Mouse (Mus musculus): ENCODE measurements at regions not wholly inside any gene's neighbourhood (a gene's known extent, or its start where the extent isn't known, plus 50 kb on each side); places are given as distances from the start of the nearest gene placed in this dataset.

DNA sequence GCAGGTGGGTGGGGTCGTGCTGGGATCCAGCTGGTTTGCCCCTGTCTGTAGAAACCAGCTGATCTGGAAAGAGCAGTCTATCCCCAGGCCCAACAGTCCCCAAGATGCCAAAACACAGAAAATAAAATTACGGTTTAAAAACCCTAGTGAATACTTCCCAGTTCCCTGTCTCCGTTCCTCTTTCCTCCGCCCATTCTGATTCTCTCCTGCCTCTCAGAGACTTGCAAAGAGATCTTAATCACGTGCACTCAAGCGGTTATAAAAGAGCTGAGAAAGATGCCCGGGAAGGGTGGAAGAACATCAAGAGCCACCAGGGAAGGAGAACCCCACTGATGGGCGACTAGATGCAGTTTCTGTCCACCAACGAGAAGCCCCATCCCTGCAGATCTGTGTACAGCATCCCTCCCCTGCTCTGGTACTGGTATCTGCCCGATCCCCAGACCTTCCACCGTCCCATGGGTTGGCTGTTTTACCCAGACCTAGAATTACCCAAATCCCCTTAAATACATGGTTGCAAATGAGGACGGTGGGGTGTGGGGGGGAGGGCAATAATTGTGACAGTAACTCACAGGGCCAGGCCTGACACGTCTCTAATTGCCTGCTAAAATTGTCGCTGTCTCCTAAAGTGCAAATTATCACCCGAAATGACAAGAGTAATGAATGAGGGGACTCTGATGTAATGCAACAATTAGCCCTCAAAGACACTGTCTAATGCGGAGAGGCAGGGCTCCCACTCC, 202.1 kb downstream of the Cryba4 start:
- 14% methylated on average over 16 of the region's 16 CpGs for WGBS
- H3K27ac ChIP-seq (ENCODE audit: insufficient read depth, low read depth, low read length) = no peak overlapping the region
- peaks cover 17% of the 10 kb centered on the region for H3K4me1 ChIP-seq (ENCODE audit: control insufficient read depth, insufficient read depth, low read length)
- no peak overlapping the region for H3K4me3 ChIP-seq (ENCODE audit: insufficient read depth, low read depth, low read length)
- TF ChIP-seq POLR2A (IDR thresholded peaks at IDR 0.05; ENCODE audit: insufficient read depth, low read depth, low read length) (no peak), CTCF (IDR thresholded peaks at IDR 0.05; ENCODE audit: insufficient read depth, low read depth, low read length) (no peak)

DNA sequence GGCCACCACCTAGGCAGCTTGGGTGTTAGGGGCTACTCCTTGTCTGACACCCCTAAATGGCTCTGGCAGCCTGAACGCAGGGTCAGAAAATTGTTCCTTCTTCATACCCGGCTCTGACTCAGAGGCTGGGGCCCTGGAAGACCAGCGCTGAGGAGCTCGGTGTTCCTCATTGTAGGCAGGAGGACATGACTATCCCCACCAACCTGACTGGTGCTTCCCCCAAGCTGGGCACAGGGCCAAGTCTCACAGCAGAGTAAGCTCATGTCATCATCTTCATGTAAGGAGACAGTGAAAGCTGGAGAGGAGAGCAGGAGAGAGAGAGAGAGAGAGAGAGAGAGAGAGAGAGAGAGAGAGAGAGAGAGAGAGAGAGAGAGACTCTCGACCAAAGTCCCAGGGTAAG, 201.4 kb downstream of the Cryba4 start:
- no peak overlapping the region for H3K4me3 ChIP-seq (ENCODE audit: insufficient read depth, low read depth, low read length)
- TF ChIP-seq CTCF (IDR thresholded peaks at IDR 0.05; ENCODE audit: insufficient read depth, low read depth, low read length) (no peak), POLR2A (IDR thresholded peaks at IDR 0.05; ENCODE audit: insufficient read depth, low read depth, low read length) (no peak)
- H3K4me1 ChIP-seq (ENCODE audit: control insufficient read depth, insufficient read depth, low read length) = peaks cover 17% of the 10 kb centered on the region
- WGBS = 21% methylated on average over 5 of the region's 5 CpGs
- no peak overlapping the region for H3K27ac ChIP-seq (ENCODE audit: insufficient read depth, low read depth, low read length)

DNA sequence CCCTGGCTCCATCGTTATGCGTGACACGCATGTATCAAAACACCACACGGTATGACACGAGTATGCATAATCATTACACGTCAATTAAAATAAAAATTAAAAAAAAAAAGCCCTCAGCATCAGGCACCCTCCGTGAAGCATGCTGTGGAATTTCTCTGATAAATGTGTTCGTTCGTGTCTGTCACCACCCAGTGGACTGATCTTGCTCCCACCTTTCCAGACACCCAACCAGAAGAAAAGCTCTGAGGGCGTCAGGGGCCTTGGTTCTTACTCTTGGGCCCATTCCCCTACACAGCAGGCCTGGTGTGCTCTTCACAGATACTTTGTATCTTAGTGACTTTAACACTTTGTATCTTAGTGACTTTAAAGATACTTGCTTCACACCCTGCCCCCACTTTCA, 200.5 kb downstream of the Cryba4 start:
- H3K27ac ChIP-seq (ENCODE audit: insufficient read depth, low read depth, low read length) = no peak overlapping the region
- TF ChIP-seq CTCF (IDR thresholded peaks at IDR 0.05; ENCODE audit: insufficient read depth, low read depth, low read length) = no peak
- TF ChIP-seq POLR2A (IDR thresholded peaks at IDR 0.05; ENCODE audit: insufficient read depth, low read depth, low read length) = no peak
- 86% methylated on average over 10 of the region's 10 CpGs for WGBS
- peaks cover 17% of the 10 kb centered on the region for H3K4me1 ChIP-seq (ENCODE audit: control insufficient read depth, insufficient read depth, low read length)
- no peak overlapping the region for H3K4me3 ChIP-seq (ENCODE audit: insufficient read depth, low read depth, low read length)

DNA sequence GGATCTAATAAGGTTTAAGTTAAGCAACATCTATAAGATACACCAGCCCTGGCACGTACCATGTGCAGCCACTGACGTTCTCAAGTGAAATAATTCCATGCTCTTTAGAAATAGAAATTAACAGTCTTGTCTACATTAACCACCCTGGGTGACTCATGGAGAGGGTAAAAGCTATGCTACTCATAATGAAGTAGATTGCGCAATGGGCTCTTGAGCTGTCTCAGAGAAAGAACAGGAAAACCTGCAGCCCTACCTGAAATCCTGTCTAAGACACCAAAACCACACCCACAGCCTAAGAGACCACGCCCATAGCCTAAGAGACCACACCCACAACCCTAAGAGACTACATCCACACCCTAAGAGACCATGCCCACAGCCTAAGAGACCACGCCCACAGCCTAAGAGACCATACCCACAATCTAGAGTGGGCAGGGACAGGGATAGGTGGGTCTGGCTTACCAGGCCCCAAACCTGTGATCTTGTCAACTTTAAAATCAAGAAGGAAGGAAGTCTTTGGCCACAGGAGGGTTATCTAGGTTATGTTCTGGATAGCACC, 198.6 kb downstream of the Cryba4 start:
- Histone ChIP-seq H3K4me1 (ENCODE audit: control insufficient read depth, insufficient read depth, low read length) (peaks cover 17% of the 10 kb centered on the region), H3K27ac (ENCODE audit: insufficient read depth, low read depth, low read length) (no peak overlapping the region), H3K4me3 (ENCODE audit: insufficient read depth, low read depth, low read length) (no peak overlapping the region)
- TF ChIP-seq CTCF (IDR thresholded peaks at IDR 0.05; ENCODE audit: insufficient read depth, low read depth, low read length) (no peak), POLR2A (IDR thresholded peaks at IDR 0.05; ENCODE audit: insufficient read depth, low read depth, low read length) (no peak)
- 61% methylated on average over 5 of the region's 5 CpGs for WGBS

DNA sequence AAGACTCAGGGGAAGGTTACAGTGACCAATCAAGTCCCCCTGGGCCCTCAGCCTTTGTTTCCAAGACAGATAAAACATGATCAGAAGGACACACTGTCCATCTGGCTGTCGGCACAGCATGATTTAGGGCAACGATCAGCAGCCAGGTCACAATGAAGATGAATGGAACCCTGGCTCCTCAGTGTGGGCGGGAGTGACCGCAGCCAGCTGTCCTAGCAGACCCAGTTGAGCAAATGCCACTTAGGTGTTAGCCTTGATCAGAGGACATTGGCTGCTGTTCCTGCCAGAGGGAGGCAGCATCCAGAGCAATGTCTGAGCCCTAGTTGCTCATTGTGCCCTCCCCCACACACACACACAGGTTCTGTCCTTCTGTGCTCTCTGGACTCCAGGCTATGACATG, 197.3 kb downstream of the Cryba4 start:
- Histone ChIP-seq H3K4me1 (ENCODE audit: control insufficient read depth, insufficient read depth, low read length) (peaks cover 13% of the 10 kb centered on the region), H3K27ac (ENCODE audit: insufficient read depth, low read depth, low read length) (no peak overlapping the region), H3K4me3 (ENCODE audit: insufficient read depth, low read depth, low read length) (no peak overlapping the region)
- WGBS = 85% methylated on average over 4 of the region's 4 CpGs
- TF ChIP-seq POLR2A (IDR thresholded peaks at IDR 0.05; ENCODE audit: insufficient read depth, low read depth, low read length) (no peak), CTCF (IDR thresholded peaks at IDR 0.05; ENCODE audit: insufficient read depth, low read depth, low read length) (no peak)

DNA sequence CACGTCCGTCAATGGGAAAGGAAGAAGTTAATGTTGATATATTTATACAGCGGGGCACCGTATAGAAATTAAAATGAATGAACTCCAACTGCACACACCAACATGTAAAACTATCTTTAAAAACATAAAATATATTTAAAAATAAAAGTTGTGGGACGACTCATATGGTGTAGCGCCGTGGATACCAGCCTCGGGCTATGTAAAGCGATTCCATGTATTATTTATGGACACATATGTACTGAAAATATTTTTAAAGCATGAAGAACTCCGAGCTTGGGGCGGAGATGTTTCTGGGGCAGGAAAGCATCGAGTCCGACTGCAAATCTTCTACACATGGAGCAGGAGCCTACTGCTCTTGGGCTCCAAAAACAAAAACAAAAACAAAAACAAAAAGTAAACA, 182.4 kb downstream of the Cryba4 start:
- 92% methylated on average over 13 of the region's 13 CpGs for whole genome bisulfite sequencing
- no peak overlapping the region for H3K27ac ChIP-seq (ENCODE audit: insufficient read depth, low read depth, low read length)
- no peak for TF ChIP-seq POLR2A (IDR thresholded peaks at IDR 0.05; ENCODE audit: insufficient read depth, low read depth, low read length)
- TF ChIP-seq CTCF (IDR thresholded peaks at IDR 0.05; ENCODE audit: insufficient read depth, low read depth, low read length) = no peak
- H3K4me3 ChIP-seq (ENCODE audit: insufficient read depth, low read depth, low read length) = no peak overlapping the region
- H3K4me1 ChIP-seq (ENCODE audit: control insufficient read depth, insufficient read depth, low read length) = no peaks in the 10 kb centered on the region

DNA sequence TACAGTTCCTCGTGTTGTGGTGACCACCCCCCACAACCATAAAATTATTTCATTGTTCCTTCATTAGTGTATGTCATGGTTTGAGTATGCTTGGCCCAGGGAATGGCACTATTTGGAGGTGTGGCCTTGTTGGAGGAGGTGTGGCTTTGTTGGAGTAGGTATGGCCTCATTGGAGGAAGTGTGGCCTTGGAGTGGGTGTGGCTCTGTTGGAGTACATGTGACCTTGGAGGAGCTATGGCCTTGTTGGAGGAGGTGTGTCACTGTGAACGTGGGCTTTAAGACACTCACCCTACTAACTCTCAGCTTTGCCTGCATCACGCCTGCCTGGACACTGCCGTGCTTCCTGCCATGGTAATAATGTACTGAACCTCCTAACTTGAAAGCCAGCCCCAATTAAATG, 179.9 kb downstream of the Cryba4 start:
- H3K4me3 ChIP-seq (ENCODE audit: insufficient read depth, low read depth, low read length) = no peak overlapping the region
- TF ChIP-seq CTCF (IDR thresholded peaks at IDR 0.05; ENCODE audit: insufficient read depth, low read depth, low read length) = no peak
- no peaks in the 10 kb centered on the region for H3K4me1 ChIP-seq (ENCODE audit: control insufficient read depth, insufficient read depth, low read length)
- 84% methylated on average over 4 of the region's 4 CpGs for WGBS
- H3K27ac ChIP-seq (ENCODE audit: insufficient read depth, low read depth, low read length) = no peak overlapping the region

DNA sequence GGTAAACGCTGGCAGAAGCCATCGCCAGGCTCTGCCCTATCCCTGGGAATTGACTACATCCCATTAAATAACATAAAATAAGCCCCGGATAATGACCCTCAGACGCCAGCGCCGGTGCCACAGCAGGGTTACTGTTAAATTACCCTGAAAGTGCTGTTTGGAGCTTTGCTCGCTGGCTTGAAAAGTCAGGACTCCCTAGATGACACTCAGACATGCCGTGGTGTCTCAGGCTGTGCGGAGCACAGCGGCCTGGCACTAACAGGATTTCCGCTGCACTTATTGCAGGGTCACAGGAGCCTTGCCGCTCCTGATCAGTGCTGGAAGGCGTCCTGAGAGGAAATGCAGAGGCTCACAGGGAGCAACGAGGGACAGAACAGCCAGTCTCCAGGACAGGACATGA, 175.2 kb downstream of the Cryba4 start:
- 37% methylated on average over 14 of the region's 14 CpGs for WGBS
- Histone ChIP-seq H3K4me3 (ENCODE audit: insufficient read depth, low read depth, low read length) (no peak overlapping the region), H3K27ac (ENCODE audit: insufficient read depth, low read depth, low read length) (no peak overlapping the region), H3K4me1 (ENCODE audit: control insufficient read depth, insufficient read depth, low read length) (no peaks in the 10 kb centered on the region)
- TF ChIP-seq POLR2A (IDR thresholded peaks at IDR 0.05; ENCODE audit: insufficient read depth, low read depth, low read length) (no peak), CTCF (IDR thresholded peaks at IDR 0.05; ENCODE audit: insufficient read depth, low read depth, low read length) (no peak)

DNA sequence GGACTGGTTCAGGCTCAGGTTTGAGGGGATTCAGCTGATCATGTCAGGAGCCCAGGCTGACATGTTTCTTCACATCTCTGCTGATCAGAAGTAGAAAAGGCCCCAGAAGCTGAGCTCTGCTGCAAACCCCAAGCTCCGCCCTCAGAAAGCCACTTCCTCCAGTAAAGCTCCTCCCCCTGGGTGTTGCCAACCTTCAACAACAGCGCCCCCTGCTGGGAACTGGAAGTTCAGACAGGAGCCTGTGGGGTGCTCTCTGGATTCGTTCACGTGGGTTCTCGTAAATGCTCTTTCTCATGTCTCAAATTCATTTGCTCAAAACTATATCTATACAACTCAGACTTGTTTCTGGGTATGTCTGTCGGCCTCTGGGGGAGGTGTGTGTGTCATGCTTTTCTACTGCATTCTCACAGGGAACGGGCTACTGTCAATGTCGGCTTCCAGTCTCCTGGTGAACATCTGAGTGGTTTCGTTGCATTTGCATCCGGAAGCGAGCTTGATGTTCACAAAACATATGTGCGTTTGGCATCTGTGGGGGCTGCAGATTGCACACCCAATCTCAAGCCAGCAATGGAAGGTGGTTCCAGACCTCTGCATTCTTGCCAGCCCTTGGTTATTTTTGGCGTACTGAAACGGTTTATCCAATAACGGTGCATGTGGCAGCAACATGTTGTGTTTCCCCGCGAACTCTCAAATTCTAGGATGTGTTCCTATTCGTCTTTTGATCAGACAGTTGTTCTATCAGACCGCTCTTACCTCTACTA, 174.3 kb downstream of the Cryba4 start:
- H3K4me1 ChIP-seq (ENCODE audit: control insufficient read depth, insufficient read depth, low read length) = no peaks in the 10 kb centered on the region
- no peak overlapping the region for H3K4me3 ChIP-seq (ENCODE audit: insufficient read depth, low read depth, low read length)
- H3K27ac ChIP-seq (ENCODE audit: insufficient read depth, low read depth, low read length) = no peak overlapping the region
- no peak for TF ChIP-seq POLR2A (IDR thresholded peaks at IDR 0.05; ENCODE audit: insufficient read depth, low read depth, low read length)
- no peak for TF ChIP-seq CTCF (IDR thresholded peaks at IDR 0.05; ENCODE audit: insufficient read depth, low read depth, low read length)
- WGBS = 87% methylated on average over 19 of the region's 19 CpGs
